Mouse (Mus musculus) liver, embryonic 13.5 days (tissue): ENCODE data around the gene Notch3. TPM values are rescaled to one million over a fixed set of nuclear protein-coding genes. Genes with fewer than 3 reads are reported as not detected.
A peak's percentile ranks its signal among the peaks of the same experiment; 100 is the strongest.

Source experiments
- ATAC-seq: fragments of 200-750 bp; cut with Nextera tagmentation; 2 replicates; pipeline ENCODE4 v1.8.0; 2017; ENCODE audit warnings: low read depth, mild to moderate bottlenecking, moderate number of reproducible peaks, moderate library complexity
- DNase-seq: peaks from one replicate; pipeline ENCODE4 v3.0.0; 2022
- H3K27ac ChIP-seq: fragments of 300-500 bp; sonication (generic); 2 replicates; pipeline ENCODE4 v1.5.1; 2015; ENCODE audit warnings: moderate library complexity, mild to moderate bottlenecking, inconsistent platforms
- H3K27me3 ChIP-seq: fragments of 300-500 bp; sonication (generic); 2 replicates; pipeline ENCODE4 v1.6.1; 2015; ENCODE audit warnings: mild to moderate bottlenecking, inconsistent platforms
- H3K36me3 ChIP-seq: fragments of 300-500 bp; sonication (generic); 2 replicates; pipeline ENCODE4 v1.6.1; 2015; ENCODE audit warnings: mild to moderate bottlenecking, inconsistent platforms
- H3K4me1 ChIP-seq: fragments of 300-500 bp; sonication (generic); replicated peaks from 2 replicates; pipeline ENCODE4 v1.6.1; 2015; ENCODE audit warnings: inconsistent platforms
- H3K4me2 ChIP-seq: fragments of 300-500 bp; sonication (generic); 2 replicates; pipeline ENCODE4 v1.6.1; 2015; ENCODE audit warnings: inconsistent platforms, mild to moderate bottlenecking, moderate library complexity
- H3K4me3 ChIP-seq: fragments of 300-500 bp; sonication (generic); replicated peaks from 2 replicates; pipeline ENCODE4 v1.5.1; 2015; ENCODE audit warnings: mild to moderate bottlenecking, inconsistent platforms
- H3K9ac ChIP-seq: fragments of 300-500 bp; sonication (generic); 2 replicates; pipeline ENCODE4 v1.6.1; 2015; ENCODE audit warnings: mild to moderate bottlenecking, inconsistent platforms
- H3K9me3 ChIP-seq: fragments of 300-500 bp; sonication (generic); replicated peaks from 2 replicates; pipeline ENCODE4 v1.6.1; 2016; ENCODE audit warnings: inconsistent platforms
- WGBS: fragments of 180-500 bp; shearing (Covaris S2); methylation state at CpG from one replicate; pipeline ENCODE4 v1.1.7; 2015; ENCODE audit not compliant: insufficient replicate concordance; 5-methylcytosine and 5-hydroxymethylcytosine counted together
- polyA plus RNA-seq: library from polyadenylated mRNA; unstranded; fragments of >200 nt; fragmentation: Nextera tagmentation; extraction: Ambion mirVana; gene quantifications from 2 replicates; pipeline ENCODE4 v1.2.1, GENCODE M21; 2015

Notch3 gene
- polyA plus RNA-seq, 1 experiment from 2014 or later, result 0.45 TPM

DNA sequence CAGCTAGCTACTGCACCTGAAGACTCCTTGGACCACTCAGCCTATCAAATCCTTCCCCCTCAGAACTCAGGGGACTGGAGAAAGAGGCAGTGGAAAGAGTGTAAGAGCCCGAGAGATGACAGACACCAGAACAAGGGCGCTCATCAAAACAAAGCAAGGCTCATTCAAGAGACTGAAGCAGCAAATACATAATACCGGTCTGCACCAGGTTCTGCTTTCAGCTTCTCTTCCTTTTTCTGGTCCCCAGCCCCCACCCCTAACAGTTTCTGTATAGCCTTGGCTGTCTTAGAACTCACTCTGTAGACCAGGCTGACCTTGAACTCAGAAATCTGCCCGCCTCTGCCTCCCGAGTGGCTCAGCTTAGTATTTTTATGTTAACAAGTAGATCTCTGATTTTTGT is 26.4 kb upstream of the Notch3 start:
- Histone ChIP-seq H3K27ac (no peak overlapping the region), H3K9ac (no peak overlapping the region), H3K27me3 (peaks cover 26% of the 10 kb centered on the region), H3K36me3 (peaks cover 29% of the 10 kb centered on the region), H3K9me3 (no peaks in the 10 kb centered on the region), H3K4me2 (no peak overlapping the region), H3K4me1 (peaks cover 25% of the 10 kb centered on the region), H3K4me3 (no peak overlapping the region)
- ATAC-seq (no peak), DNase-seq (no peak)
- 64% methylated on average over 5 of the region's 5 CpGs for WGBS

DNA sequence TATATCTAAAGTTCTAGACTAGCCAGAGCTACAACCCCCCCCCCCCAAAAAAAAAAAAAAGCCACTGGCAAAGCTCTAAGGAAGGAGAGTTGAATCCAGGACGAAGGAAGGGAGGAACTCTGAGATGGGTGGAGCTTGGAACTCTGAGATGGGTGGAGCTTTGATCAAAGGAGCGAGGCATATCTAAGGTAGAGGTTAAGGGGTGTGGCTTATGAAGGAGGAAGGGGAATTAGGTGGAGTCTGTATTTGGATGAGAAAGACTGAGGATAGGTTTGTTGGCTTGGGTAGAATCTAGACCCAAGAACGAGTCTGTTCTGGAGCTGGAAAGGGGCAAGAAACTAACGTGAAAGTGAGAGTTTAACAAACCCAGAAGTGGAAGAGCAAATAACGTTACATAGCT is 23.2 kb upstream of the Notch3 start:
- Histone ChIP-seq H3K36me3 (no peaks in the 10 kb centered on the region), H3K4me2 (peak overlapping the region; percentile 57), H3K9me3 (no peaks in the 10 kb centered on the region), H3K27me3 (peaks cover 35% of the 10 kb centered on the region), H3K27ac (no peak overlapping the region), H3K9ac (no peak overlapping the region), H3K4me3 (peak overlapping the region; percentile 35; the same call in 1 of the 2 replicates), H3K4me1 (peaks cover 17% of the 10 kb centered on the region)
- DNase-seq, result no peak
- 5% methylated on average over 5 of the region's 5 CpGs for WGBS
- ATAC-seq, result no peak

DNA sequence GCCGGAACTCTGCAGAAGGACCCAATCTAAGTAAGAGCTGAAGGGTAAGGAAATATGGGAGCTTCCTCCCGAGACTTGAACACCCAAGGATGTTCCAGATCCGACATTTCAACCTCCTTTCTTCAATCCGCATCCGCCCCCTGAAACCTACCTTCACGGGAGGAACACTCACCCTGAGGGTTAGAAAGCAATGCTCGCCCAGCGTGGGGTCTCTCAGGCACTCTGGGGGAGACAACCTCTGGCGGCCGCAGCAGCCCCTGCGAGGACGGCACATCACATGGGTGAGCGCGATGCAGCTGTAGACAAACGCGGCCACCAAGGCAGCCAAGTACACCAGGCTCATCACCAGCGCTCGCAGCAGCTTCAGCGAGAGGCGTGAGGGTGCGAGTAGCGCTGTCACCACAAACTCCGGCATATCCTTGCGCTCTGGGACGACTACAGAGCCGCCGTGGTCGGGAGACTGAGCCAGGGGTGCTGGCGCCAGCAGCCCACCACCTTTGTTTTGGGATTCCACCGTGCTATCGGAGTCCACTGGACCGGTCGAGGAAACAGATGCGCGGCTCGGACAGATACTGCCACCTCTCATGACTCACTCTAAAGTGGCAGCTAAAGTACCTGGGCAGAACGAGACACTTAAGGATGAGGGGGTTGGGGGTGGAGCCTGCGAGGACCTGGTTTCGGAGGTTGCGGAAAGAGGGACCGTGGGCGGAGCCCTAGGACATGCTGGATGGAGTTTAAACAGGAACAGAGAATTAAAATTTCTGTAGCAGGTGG is 22.4 kb upstream of the Notch3 start, which contains the start of gene Ephx3:
Gene Ephx3 (minus strand): TSS at position 687 of the 774 bp plus-strand sequence.
- Histone ChIP-seq H3K27ac (no peak within 1 kb of the TSS), H3K4me1 (peaks cover 17% of the 10 kb centered on the region), H3K27me3 (peaks cover 42% of the 10 kb centered on the region), H3K4me2 (peak within 1 kb of the TSS; percentile 57), H3K36me3 (no peaks in the 10 kb centered on the region), H3K4me3 (peak within 1 kb of the TSS; percentile 35), H3K9ac (peak within 1 kb of the TSS; percentile 26; the same call in 1 of the 2 replicates), H3K9me3 (no peaks in the 10 kb centered on the region)
- WGBS, result 7% methylated on average over 42 of the region's 42 CpGs
- DNase-seq (no peak), ATAC-seq (no peak)

DNA sequence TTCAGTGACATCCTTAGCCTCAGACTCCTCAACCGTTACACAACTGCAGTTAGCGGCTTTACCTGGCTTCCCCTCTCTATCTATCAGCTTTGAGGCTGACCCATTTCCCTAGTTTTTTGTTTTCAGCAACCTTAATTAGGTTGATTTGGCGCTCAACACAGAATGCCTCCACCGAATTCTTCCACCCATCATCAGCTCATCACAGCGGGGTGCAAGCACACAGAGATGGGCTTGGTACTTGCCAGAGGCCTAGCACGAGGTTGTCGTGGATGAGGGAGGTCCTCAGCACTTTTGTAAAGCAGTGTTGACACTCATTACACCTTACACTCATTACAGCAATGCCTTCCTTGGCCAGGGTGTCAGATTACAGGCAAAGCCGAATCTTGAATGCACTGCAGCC is 16.4 kb upstream of the Notch3 start:
- no peaks in the 10 kb centered on the region for H3K4me1 ChIP-seq
- H3K9ac ChIP-seq, result no peak overlapping the region
- H3K4me2 ChIP-seq, result no peak overlapping the region
- no peak overlapping the region for H3K27ac ChIP-seq
- peaks cover 16% of the 10 kb centered on the region for H3K27me3 ChIP-seq
- WGBS, result 45% methylated on average over 8 of the region's 8 CpGs
- H3K9me3 ChIP-seq, result no peaks in the 10 kb centered on the region
- no peak for DNase-seq
- H3K36me3 ChIP-seq, result no peaks in the 10 kb centered on the region
- ATAC-seq, result no peak
- no peak overlapping the region for H3K4me3 ChIP-seq

DNA sequence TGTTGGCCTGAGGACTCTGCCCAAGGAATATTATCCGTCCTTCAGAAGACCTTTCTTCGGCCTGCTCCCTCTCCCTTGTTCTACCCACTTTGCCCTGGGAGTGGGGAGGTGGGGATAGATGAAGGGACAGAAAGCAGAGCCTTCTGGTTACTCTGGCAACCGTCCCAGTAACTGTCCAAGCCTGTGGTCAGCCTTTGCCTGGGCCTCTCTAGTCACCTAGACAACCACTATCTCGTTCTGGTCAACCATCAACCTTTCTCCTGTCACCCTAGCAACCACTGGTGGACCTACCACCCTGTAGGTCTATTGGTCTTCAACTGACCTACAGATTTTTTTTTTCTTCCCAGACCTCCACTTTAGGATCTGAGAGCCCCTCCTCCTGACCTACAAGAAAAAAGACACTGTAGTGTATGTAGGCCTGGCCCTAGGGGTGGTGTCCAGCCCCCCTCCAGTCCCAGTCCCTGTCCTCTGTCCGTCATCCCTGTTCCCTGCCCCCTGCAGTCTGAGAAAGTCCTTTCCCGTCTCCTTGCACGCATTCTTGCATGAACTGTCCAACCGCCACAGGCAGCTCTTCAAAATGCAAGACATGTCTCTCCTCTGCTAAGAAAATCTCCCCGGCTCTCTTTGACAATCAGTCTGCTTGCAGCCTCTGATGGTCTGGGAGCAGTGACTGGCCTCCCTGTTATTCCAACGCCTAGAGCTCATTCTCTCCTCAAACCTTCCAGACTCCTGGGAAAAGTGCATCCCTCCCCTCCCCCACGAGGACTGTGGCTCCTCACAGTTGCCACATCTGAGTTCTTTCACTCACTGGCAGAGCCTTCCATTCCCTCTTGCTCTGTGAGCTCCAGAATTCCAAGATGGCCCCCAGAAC is 13.2 kb upstream of the Notch3 start:
- H3K4me1 ChIP-seq, result no peaks in the 10 kb centered on the region
- no peak for ATAC-seq

DNA sequence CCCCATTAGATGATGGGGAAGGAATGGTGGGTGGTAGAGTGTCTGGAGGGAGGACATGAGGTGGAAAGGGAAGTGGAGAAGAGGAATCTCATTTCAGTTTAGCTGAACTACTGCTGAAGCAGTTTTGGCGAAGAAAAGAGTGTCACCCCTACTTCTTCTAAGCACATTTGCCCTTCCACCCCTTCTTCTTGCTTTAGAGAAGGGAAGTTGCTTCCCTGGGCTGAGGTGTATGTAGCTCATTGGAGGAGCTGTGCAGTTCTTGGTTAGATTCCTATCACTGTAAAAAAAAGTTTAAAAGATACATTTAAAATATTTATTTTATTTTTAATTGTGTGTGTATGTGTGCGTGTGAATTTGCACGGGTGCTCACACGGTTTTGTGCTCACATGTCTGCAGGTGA is 10.3 kb upstream of the Notch3 start:
- Histone ChIP-seq H3K9ac (no peak overlapping the region), H3K4me1 (no peaks in the 10 kb centered on the region), H3K27me3 (no peaks in the 10 kb centered on the region), H3K36me3 (no peaks in the 10 kb centered on the region), H3K4me2 (no peak overlapping the region), H3K4me3 (no peak overlapping the region), H3K27ac (no peak overlapping the region), H3K9me3 (no peaks in the 10 kb centered on the region)
- no peak for DNase-seq
- no peak for ATAC-seq
- 72% methylated on average over 4 of the region's 4 CpGs for WGBS

More for the DNA sequence above, 13.2 kb upstream of the Notch3 start:
- no peak overlapping the region for H3K4me3 ChIP-seq
- no peaks in the 10 kb centered on the region for H3K9me3 ChIP-seq
- H3K27ac ChIP-seq, result no peak overlapping the region
- 0 out of 2 replicates have a peak, but pooled peaks cover 7% of the 10 kb centered on the region for H3K27me3 ChIP-seq
- 54% methylated on average over 11 of the region's 11 CpGs for WGBS
- H3K9ac ChIP-seq, result no peak overlapping the region
- H3K36me3 ChIP-seq, result no peaks in the 10 kb centered on the region
- no peak for DNase-seq
- no peak overlapping the region for H3K4me2 ChIP-seq

DNA sequence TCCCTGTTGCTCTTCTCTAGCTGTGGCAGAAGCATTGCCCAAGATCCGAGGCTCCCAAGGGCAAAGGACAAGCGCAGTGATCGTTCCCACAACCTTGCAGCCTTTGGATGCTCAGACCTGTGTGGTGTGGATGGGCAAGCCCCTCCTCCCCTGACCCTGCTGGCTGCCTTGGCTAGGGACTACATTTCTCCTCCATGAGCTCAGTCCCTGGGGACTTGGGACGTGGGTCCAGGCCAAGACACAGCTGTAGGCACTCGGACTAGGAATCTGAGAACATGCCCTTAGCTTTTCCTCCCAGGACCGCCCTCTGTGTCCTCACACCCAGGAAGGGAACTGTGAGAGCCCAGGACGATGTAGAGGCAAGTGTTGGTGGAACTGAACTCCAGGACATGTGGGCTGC is 6.5 kb upstream of the Notch3 start:
- Histone ChIP-seq H3K4me2 (no peak overlapping the region), H3K27ac (no peak overlapping the region), H3K4me1 (peaks cover 14% of the 10 kb centered on the region), H3K4me3 (no peak overlapping the region), H3K9ac (no peak overlapping the region), H3K27me3 (peaks cover 5% of the 10 kb centered on the region; the same call in 1 of the 2 replicates), H3K36me3 (no peaks in the 10 kb centered on the region), H3K9me3 (no peaks in the 10 kb centered on the region)
- ATAC-seq (no peak), DNase-seq (no peak)
- 61% methylated on average over 7 of the region's 7 CpGs for whole genome bisulfite sequencing

GRCm38 (mm10) chr17:32172485-32172884 is 5.8 kb upstream of the Notch3 start:
- H3K27me3 ChIP-seq, result peaks cover 12% of the 10 kb centered on the region
- WGBS, result 31% methylated on average over 2 of the region's 2 CpGs
- H3K36me3 ChIP-seq, result no peaks in the 10 kb centered on the region
- no peaks in the 10 kb centered on the region for H3K9me3 ChIP-seq
- no peak overlapping the region for H3K9ac ChIP-seq
- DNase-seq (no peak), ATAC-seq (no peak)
- no peak overlapping the region for H3K27ac ChIP-seq
- no peak overlapping the region for H3K4me2 ChIP-seq
- H3K4me3 ChIP-seq, result no peak overlapping the region
- peaks cover 14% of the 10 kb centered on the region for H3K4me1 ChIP-seq

- no peak overlapping the region for H3K27ac ChIP-seq
- no peak overlapping the region for H3K4me2 ChIP-seq
- H3K9me3 ChIP-seq, result no peaks in the 10 kb centered on the region
- 29% methylated on average over 4 of the region's 4 CpGs for WGBS
- DNase-seq, result peak; percentile 44
- no peak overlapping the region for H3K9ac ChIP-seq
- ATAC-seq, result peak; percentile 44; the same call in 1 of the 2 replicates
- H3K27me3 ChIP-seq, result peaks cover 39% of the 10 kb centered on the region
- no peak overlapping the region for H3K4me3 ChIP-seq
- peaks cover 32% of the 10 kb centered on the region for H3K4me1 ChIP-seq
- H3K36me3 ChIP-seq, result no peaks in the 10 kb centered on the region
Observed at GRCm38 (mm10) chr17:32169518-32170225, 3.0 kb upstream of the Notch3 start.

DNA sequence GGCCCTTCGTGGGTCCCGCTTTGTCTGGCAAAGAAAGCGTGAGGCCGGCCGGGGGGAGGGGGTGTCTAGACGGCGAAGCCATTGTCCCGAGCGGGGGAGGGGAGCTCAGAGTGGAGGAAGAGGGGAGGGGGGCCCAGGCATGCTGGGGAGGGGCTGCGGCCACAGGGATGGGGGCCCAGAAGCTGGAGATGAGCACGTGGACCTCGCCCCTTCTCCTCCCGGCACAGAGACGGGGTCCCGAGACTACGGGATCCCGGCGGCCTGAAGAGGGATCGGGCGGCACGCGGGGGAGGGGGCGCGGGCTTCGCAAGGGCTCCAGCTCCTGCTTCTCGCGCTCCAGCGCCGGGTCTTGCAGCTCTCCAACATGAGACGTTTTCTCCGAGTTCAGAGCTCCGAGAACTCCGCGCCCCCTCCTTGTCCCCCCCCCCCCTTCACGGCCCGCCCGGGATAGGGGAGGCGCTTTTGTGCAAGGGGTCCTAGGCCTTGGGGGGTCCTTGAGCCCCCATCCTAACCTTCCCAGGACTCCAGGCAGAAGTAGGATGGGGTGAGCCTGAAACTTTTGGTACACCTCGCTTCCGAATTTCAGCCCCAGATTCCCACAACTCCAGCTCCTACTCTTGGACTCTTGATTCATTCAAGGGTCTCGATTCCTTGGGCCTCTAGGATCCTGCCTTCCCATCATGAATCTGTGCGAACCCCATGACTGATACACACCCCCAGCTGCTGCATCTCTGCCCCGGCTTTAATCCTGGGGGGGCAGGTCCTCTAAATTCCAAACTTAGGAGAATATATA is 653 bp downstream of the Notch3 start:
- H3K9me3 ChIP-seq, result no peaks in the 10 kb centered on the region
- H3K4me1 ChIP-seq, result peaks cover 45% of the 10 kb centered on the region
- H3K4me2 ChIP-seq, result peak overlapping the region; percentile 79
- peak overlapping the region; percentile 57; the same call in 1 of the 2 replicates for H3K9ac ChIP-seq
- DNase-seq, result no peak
- peak overlapping the region; percentile 58 for H3K4me3 ChIP-seq
- WGBS, result 2% methylated on average over 39 of the region's 43 CpGs
- ATAC-seq, result no peak
- peaks cover 76% of the 10 kb centered on the region for H3K27me3 ChIP-seq
- no peaks in the 10 kb centered on the region for H3K36me3 ChIP-seq
- H3K27ac ChIP-seq, result no peak overlapping the region
